Mouse (Mus musculus): ENCODE results near the gene Zfp981. TPM values are rescaled to one million over a fixed set of nuclear protein-coding genes. Genes with fewer than 3 reads are reported as not detected.
"Not testable (repeated sequence)": the region's sequence is repeated elsewhere in the genome, so short reads cannot be mapped to it uniquely, and the experiment has no call there.

Zfp981 gene
- total RNA-seq (2021), result under 1 TPM; 0.70 to 0.76 TPM

GRCm38 (mm10) chr4:146501727-146502126 lies at the start of gene Zfp981:
TSS of gene Zfp981 (plus strand) at chr4:146502027.
- DNase-seq, result not testable (repeated sequence)

- not testable (repeated sequence) for DNase-seq
These were observed 49.3 kb upstream of the Zfp981 start for GRCm38 (mm10) chr4:146452576-146452975.

DNA sequence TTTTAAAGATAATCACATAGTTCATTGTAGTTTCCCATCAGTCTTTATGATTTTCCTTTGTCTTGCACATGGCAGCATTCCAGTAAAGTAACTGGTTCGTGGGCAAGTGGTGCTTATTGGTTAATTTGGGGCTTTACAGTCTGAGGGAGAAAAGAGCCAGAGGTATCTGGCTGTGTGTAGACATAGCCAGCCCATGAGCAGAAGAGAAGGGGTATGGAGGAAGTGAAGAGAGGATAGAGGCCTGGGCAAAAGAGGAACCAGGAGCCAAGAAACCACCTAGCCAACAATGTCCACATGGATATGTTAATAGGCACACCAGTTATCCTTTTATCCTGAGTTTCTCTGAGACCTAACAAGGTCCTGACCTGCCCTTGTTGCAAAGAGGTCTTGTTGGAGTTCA lies 47.7 kb upstream of the Zfp981 start:
- not testable (repeated sequence) for DNase-seq

- DNase-seq, result no peak
These were observed 46.9 kb upstream of the Zfp981 start for GRCm38 (mm10) chr4:146454896-146455295.

DNA sequence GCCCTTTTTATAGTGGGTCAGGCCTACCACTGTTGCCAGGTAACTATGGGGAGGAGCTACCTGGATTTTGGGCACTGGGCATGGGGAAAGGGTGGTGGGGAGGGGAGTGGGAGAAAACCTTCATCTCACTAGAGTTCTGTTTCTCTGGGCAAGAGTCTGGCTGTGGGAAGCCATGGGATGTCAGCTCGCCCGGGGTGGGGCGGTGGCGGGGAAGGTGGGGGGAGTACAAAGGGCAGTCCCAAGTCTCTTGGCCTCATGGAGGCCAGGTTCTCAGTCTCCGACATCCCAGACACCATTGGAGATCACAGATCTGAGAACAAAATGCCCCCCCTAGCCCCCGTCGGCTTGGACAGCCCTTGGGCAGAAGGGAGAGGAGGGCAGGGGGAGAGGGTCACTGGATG lies 46.5 kb upstream of the Zfp981 start:
- no peak for DNase-seq

- no peak for DNase-seq
These were observed 45.6 kb upstream of the Zfp981 start for GRCm38 (mm10) chr4:146456061-146456726.

- no peak for DNase-seq
These were observed 44.7 kb upstream of the Zfp981 start for GRCm38 (mm10) chr4:146457126-146457525.

GRCm38 (mm10) chr4:146457720-146458119 lies 44.1 kb upstream of the Zfp981 start:
- DNase-seq, result no peak

- not testable (repeated sequence) for DNase-seq
These were observed 42.0 kb upstream of the Zfp981 start for GRCm38 (mm10) chr4:146459822-146460221.

GRCm38 (mm10) chr4:146460685-146461084 lies 41.1 kb upstream of the Zfp981 start:
- DNase-seq, result not testable (repeated sequence)

GRCm38 (mm10) chr4:146463649-146464351 lies 38.0 kb upstream of the Zfp981 start:
- DNase-seq, result not testable (repeated sequence)

DNA sequence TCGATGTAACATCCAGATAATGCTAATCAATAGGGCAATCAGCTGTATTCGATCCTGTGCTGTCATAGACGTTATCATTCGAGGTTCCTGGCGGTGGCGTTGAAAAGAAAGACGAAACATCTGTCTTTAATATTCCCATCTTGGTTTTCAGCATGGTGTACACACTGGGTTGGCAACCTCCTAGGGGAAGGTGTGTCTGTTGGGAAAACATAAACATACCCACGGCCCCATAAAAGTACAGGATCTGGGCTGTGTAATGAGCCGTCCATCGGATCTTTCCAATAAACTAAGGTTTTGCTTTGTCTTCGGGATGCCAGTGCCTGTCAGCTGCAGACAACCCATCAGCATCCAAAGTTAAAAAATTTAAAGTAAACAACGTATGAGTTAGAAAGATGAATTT lies 31.8 kb upstream of the Zfp981 start:
- not testable (repeated sequence) for DNase-seq

GRCm38 (mm10) chr4:146474181-146474580 lies 27.6 kb upstream of the Zfp981 start:
- not testable (repeated sequence) for DNase-seq

DNA sequence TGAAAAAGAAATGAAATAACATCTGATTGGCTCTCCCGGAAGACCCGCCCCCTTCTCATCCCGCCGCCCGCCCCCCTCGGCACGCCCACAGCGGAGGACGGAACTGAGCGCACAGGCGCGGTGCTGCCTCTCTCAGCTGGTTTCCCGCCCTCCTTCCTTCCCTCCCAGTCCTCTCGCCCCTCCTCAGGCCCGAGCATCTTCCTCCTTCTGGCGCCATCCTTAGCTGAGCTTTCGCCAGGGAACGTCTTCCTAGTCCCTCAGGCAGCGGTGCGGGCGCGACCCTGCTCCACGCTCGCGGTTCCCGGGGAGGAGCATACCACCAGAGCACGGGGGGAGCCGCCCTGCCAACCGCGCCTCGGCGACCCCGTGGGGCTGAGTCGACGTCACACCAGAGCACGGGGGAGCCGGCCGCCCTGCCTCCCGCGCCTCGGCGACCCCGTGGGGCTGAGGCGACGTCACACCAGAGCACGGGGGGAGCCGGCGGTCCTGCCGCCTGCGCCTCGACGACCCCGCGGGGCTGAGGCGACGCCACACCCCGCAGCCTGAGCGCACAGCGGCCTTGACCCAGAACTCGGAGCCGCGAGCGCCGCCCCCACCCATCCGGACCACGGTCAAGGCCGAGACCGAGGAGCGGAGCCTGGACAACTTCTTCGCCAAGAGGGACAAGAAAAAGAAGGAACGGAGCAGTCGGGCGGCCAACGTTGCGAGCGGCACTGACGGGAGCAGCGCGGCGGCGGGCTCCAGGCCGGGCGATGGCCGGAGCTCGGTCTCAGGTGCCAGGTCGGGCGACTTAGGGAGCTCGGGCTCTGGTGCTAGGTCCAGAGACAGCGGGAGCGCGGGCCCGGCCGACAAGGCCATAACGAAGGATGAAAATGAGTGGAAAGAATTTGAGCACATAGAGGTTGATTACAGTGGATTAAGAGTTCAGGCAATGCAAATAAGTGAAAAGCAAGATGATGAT lies 26.8 kb upstream of the Zfp981 start:
- not testable (repeated sequence) for DNase-seq

DNA sequence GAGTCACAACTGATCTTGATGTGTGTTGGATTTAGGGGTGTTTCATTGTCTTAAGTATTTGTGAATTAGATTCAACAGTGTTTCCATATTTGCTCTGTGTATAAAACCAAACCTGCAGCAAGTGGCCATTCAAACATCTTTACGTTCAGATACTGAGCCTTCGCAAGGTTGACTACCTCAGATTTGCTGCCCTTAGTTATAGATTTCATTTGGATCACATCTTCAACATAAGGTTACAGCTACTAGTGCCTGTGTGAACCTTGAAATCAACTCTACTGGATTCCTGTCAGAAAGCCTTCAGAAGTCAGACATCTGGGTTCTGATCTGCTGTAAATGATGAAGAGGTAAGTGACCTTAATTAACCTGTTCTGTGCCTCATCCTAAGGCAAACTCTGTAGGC lies 25.6 kb upstream of the Zfp981 start:
- not testable (repeated sequence) for DNase-seq

GRCm38 (mm10) chr4:146476959-146477358 lies 24.9 kb upstream of the Zfp981 start:
- DNase-seq, result not testable (repeated sequence)

GRCm38 (mm10) chr4:146480376-146481096 lies 21.3 kb upstream of the Zfp981 start:
- not testable (repeated sequence) for DNase-seq

DNA sequence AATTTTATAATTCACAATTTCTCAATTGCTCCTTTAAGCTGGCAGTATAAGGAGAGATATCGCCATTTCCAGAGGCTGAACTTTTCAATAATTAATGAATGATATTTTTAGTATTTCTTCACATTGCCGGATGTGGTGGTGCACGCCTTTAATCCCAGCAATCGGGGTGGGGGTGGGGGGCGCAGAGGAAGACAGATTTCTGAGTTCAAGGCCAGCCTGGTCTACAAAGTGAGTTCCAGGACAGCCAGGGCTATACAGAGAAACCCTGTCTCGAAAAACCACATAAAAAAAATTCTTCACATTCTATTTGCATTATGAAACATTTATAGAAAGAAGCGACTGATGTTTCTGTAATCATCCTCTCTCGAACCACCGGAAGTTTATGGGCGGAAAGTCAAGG lies 19.3 kb upstream of the Zfp981 start:
- DNase-seq, result not testable (repeated sequence)

GRCm38 (mm10) chr4:146483571-146484280 lies 18.1 kb upstream of the Zfp981 start:
- not testable (repeated sequence) for DNase-seq

- not testable (repeated sequence) for DNase-seq
These were observed 17.2 kb upstream of the Zfp981 start for GRCm38 (mm10) chr4:146484676-146485075.
